Mouse (Mus musculus): ENCODE data around the gene Sprr2a2. TPM values are rescaled to one million over a fixed set of nuclear protein-coding genes. Genes with fewer than 3 reads are reported as not detected.
A peak's percentile ranks its signal among the peaks of the same experiment; 100 is the strongest.
"Not testable (repeated sequence)": the region's sequence is repeated elsewhere in the genome, so short reads cannot be mapped to it uniquely, and the experiment has no call there.

Sprr2a2 gene
- polyA plus RNA-seq, 1 experiment from 2014 or later, result 14,516 TPM

DNA sequence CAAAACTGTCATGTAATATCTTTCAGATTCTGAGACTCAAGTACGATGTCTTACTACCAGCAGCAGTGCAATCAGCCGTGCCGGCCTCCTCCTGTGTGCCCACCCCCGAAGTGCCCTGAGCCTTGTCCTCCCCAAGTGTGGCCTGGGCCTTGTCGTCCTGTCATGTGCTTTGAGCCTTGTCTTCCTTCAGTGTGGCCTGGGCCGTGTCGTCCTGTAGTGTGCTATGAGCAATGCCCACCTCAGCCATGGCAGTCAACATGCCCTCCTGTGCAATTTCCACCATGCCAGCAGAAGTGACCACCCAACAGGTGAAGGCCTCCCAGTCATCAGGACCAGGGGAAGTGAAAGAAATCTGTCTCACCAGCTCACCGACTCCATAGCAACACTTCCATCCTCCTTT, 38.1 kb downstream of the Sprr2a2 start:
- DNase-seq (ENCODE audit: low spot score); H3K4me2 ChIP-seq (replicated peaks; ENCODE audit: low read depth); H3K9me3 ChIP-seq (ENCODE audit: control insufficient read depth, low read length); H3K9ac ChIP-seq (ENCODE audit: low read length); H3K4me1 ChIP-seq (replicated peaks; ENCODE audit: control insufficient read depth, insufficient read depth); H3K36me3 ChIP-seq (ENCODE audit: control insufficient read depth, insufficient read depth, low read length); H3K27ac ChIP-seq (replicated peaks); H3K4me3 ChIP-seq (ENCODE audit: low read depth, low read length); H3K27me3 ChIP-seq (ENCODE audit: control insufficient read depth, insufficient read depth, low read length): not testable (repeated sequence)
- WGBS, result no CpG with 5 or more reads among the region's 8 CpGs
- peak; percentile 36 for ATAC-seq (ENCODE audit: low FRiP score, low TSS enrichment)

GRCm38 (mm10) chr3:92258526-92258925, 42.8 kb downstream of the Sprr2a2 start:
- not testable (repeated sequence) for H3K27me3 ChIP-seq (ENCODE audit: control insufficient read depth, insufficient read depth, low read length); H3K4me1 ChIP-seq (replicated peaks; ENCODE audit: control insufficient read depth, insufficient read depth); DNase-seq (ENCODE audit: low spot score); H3K4me3 ChIP-seq (ENCODE audit: low read depth, low read length); H3K36me3 ChIP-seq (ENCODE audit: control insufficient read depth, insufficient read depth, low read length); H3K9me3 ChIP-seq (ENCODE audit: control insufficient read depth, low read length); H3K27ac ChIP-seq (replicated peaks); H3K4me2 ChIP-seq (replicated peaks; ENCODE audit: low read depth); H3K9ac ChIP-seq (ENCODE audit: low read length)
- 0 out of 2 replicates have a peak, but pooled peaks have one; percentile 24 for ATAC-seq (ENCODE audit: low FRiP score, low TSS enrichment)

DNA sequence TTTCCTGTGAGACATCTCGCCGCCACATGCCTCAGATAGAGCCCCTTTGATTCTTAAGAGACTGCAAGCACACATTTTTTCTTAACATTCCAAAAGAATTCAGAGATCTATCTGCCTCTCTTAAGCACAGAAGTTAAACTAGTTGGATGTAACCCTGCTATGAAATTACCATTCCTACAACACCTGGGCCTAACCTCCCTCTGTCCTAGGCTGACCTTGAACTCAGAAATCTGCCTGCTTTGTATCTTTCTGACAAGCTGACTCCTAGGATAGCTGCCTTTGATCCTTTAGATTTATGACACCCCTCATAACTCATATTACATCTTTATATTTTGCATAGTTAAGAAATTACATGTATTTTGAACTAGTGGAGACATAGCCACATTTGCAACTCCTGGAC, 47.7 kb downstream of the Sprr2a2 start:
- 0 out of 2 replicates have a peak, but pooled peaks have one; percentile 26 for ATAC-seq (ENCODE audit: low FRiP score, low TSS enrichment)
- WGBS, result no CpG with 5 or more reads among the region's 2 CpGs

GRCm38 (mm10) chr3:92271414-92271985, 55.8 kb downstream of the Sprr2a2 start:
- peak; percentile 49; the same call in 1 of the 2 replicates for ATAC-seq (ENCODE audit: low FRiP score, low TSS enrichment)
- not testable (repeated sequence) for H3K4me2 ChIP-seq (replicated peaks; ENCODE audit: low read depth); H3K27me3 ChIP-seq (ENCODE audit: control insufficient read depth, insufficient read depth, low read length); H3K27ac ChIP-seq (replicated peaks); H3K9ac ChIP-seq (ENCODE audit: low read length); DNase-seq (ENCODE audit: low spot score); H3K36me3 ChIP-seq (ENCODE audit: control insufficient read depth, insufficient read depth, low read length); H3K4me3 ChIP-seq (ENCODE audit: low read depth, low read length); H3K9me3 ChIP-seq (ENCODE audit: control insufficient read depth, low read length); H3K4me1 ChIP-seq (replicated peaks; ENCODE audit: control insufficient read depth, insufficient read depth)
- no CpG with 5 or more reads among the region's 4 CpGs for WGBS

More for the DNA sequence above, 47.7 kb downstream of the Sprr2a2 start:
- H3K4me3 ChIP-seq (ENCODE audit: low read depth, low read length); H3K4me1 ChIP-seq (replicated peaks; ENCODE audit: control insufficient read depth, insufficient read depth); H3K36me3 ChIP-seq (ENCODE audit: control insufficient read depth, insufficient read depth, low read length); H3K27ac ChIP-seq (replicated peaks); H3K9ac ChIP-seq (ENCODE audit: low read length); DNase-seq (ENCODE audit: low spot score); H3K4me2 ChIP-seq (replicated peaks; ENCODE audit: low read depth); H3K27me3 ChIP-seq (ENCODE audit: control insufficient read depth, insufficient read depth, low read length); H3K9me3 ChIP-seq (ENCODE audit: control insufficient read depth, low read length): not testable (repeated sequence)

GRCm38 (mm10) chr3:92273504-92273903, 57.8 kb downstream of the Sprr2a2 start:
- not testable (repeated sequence) for DNase-seq (ENCODE audit: low spot score); H3K27me3 ChIP-seq (ENCODE audit: control insufficient read depth, insufficient read depth, low read length); H3K36me3 ChIP-seq (ENCODE audit: control insufficient read depth, insufficient read depth, low read length); H3K9me3 ChIP-seq (ENCODE audit: control insufficient read depth, low read length); H3K4me2 ChIP-seq (replicated peaks; ENCODE audit: low read depth); H3K4me3 ChIP-seq (ENCODE audit: low read depth, low read length); H3K27ac ChIP-seq (replicated peaks); H3K4me1 ChIP-seq (replicated peaks; ENCODE audit: control insufficient read depth, insufficient read depth); ATAC-seq (ENCODE audit: low FRiP score, low TSS enrichment); H3K9ac ChIP-seq (ENCODE audit: low read length)

DNA sequence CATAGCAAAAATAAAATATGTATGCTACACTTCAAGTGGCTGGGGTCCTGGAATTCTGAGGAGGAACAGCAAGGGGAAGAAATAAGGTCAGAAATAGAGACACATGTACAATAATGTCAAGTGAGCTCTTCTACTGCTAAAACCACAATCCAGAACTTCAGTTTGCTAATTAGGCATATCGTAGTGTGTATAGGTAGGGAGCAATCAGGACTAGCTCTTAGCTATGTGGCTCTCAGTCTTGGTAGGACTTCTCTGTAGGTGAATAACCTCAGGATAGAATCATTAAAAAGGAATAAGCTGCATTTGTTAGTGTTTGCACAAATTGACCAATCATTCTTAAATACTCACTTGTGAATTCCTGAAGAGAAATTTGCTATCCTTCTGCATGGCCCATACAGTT, 58.3 kb downstream of the Sprr2a2 start:
- H3K4me2 ChIP-seq (replicated peaks; ENCODE audit: low read depth); DNase-seq (ENCODE audit: low spot score); H3K4me3 ChIP-seq (ENCODE audit: low read depth, low read length); H3K27me3 ChIP-seq (ENCODE audit: control insufficient read depth, insufficient read depth, low read length); H3K36me3 ChIP-seq (ENCODE audit: control insufficient read depth, insufficient read depth, low read length); H3K4me1 ChIP-seq (replicated peaks; ENCODE audit: control insufficient read depth, insufficient read depth); H3K9ac ChIP-seq (ENCODE audit: low read length); ATAC-seq (ENCODE audit: low FRiP score, low TSS enrichment); H3K27ac ChIP-seq (replicated peaks); H3K9me3 ChIP-seq (ENCODE audit: control insufficient read depth, low read length): not testable (repeated sequence)
- WGBS, result no CpG with 5 or more reads among the region's 1 CpGs

DNA sequence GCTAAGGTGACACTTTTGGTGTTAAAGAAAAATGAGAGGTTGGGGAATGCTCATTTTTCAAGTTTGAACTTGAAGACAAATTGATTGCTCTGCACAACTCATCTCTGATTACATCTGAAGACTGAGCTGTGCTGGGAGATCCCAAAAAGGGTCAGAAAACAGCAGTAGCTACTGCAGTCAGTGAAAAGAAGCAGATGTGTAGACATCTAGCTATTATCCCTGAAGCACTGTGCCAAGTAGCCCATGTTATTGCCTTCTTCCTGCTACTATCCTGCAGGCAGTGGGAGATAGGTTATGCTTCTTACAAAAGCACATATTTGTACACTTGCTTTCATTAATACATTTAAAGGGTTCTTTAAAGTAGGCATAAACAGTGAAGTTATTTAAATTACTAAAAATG, 63.9 kb downstream of the Sprr2a2 start:
- not testable (repeated sequence) for H3K4me1 ChIP-seq (replicated peaks; ENCODE audit: control insufficient read depth, insufficient read depth); ATAC-seq (ENCODE audit: low FRiP score, low TSS enrichment); H3K9me3 ChIP-seq (ENCODE audit: control insufficient read depth, low read length); H3K36me3 ChIP-seq (ENCODE audit: control insufficient read depth, insufficient read depth, low read length); H3K27ac ChIP-seq (replicated peaks); H3K4me2 ChIP-seq (replicated peaks; ENCODE audit: low read depth); H3K9ac ChIP-seq (ENCODE audit: low read length); H3K27me3 ChIP-seq (ENCODE audit: control insufficient read depth, insufficient read depth, low read length); DNase-seq (ENCODE audit: low spot score); H3K4me3 ChIP-seq (ENCODE audit: low read depth, low read length)

GRCm38 (mm10) chr3:92280963-92281606, 65.4 kb downstream of the Sprr2a2 start:
- DNase-seq (ENCODE audit: low spot score), result peak; percentile 14
- not testable (repeated sequence) for H3K4me1 ChIP-seq (replicated peaks; ENCODE audit: control insufficient read depth, insufficient read depth)
- WGBS, result 8% methylated on average over 5 of the region's 12 CpGs

GRCm38 (mm10) chr3:92285101-92285500, 69.4 kb downstream of the Sprr2a2 start, which contains the start of gene Sprr2a3:
Gene Sprr2a3, plus strand, starts transcription at chr3:92285417.
- 74% methylated on average over 1 of the region's 1 CpGs for WGBS
- not testable (repeated sequence) for H3K27me3 ChIP-seq (ENCODE audit: control insufficient read depth, insufficient read depth, low read length); DNase-seq (ENCODE audit: low spot score); H3K9me3 ChIP-seq (ENCODE audit: control insufficient read depth, low read length); H3K36me3 ChIP-seq (ENCODE audit: control insufficient read depth, insufficient read depth, low read length); H3K9ac ChIP-seq (ENCODE audit: low read length); H3K4me2 ChIP-seq (replicated peaks; ENCODE audit: low read depth); H3K4me1 ChIP-seq (replicated peaks; ENCODE audit: control insufficient read depth, insufficient read depth); H3K4me3 ChIP-seq (ENCODE audit: low read depth, low read length); H3K27ac ChIP-seq (replicated peaks)
- peak; percentile 84 for ATAC-seq (ENCODE audit: low FRiP score, low TSS enrichment)

More at GRCm38 (mm10) chr3:92280963-92281606, 65.4 kb downstream of the Sprr2a2 start:
- not testable (repeated sequence) for H3K27me3 ChIP-seq (ENCODE audit: control insufficient read depth, insufficient read depth, low read length); H3K9me3 ChIP-seq (ENCODE audit: control insufficient read depth, low read length); H3K36me3 ChIP-seq (ENCODE audit: control insufficient read depth, insufficient read depth, low read length); H3K4me2 ChIP-seq (replicated peaks; ENCODE audit: low read depth); H3K27ac ChIP-seq (replicated peaks); H3K4me3 ChIP-seq (ENCODE audit: low read depth, low read length); H3K9ac ChIP-seq (ENCODE audit: low read length)
- ATAC-seq (ENCODE audit: low FRiP score, low TSS enrichment), result peak; percentile 89
